Mouse (Mus musculus) monocyte, adult 5-6 weeks (primary cell): ENCODE measurements around the gene Nup85. TPM values are rescaled to one million over a fixed set of nuclear protein-coding genes. Genes with fewer than 3 reads are reported as not detected.

Source experiments
- ATAC-seq: fragments of 153-309, 156-312 bp; replicated peaks from 2 replicates; pipeline ENCODE4 v1.8.0; 2017; ENCODE audit warnings: mild to moderate bottlenecking; ENCODE audit not compliant: low TSS enrichment, insufficient number of reproducible peaks, severe bottlenecking, poor library complexity, low FRiP score
- total RNA-seq: library from RNA; stranded (forward); fragments of 200-1000, 200-491, 200-594 nt; gene quantifications from 3 replicates; pipeline ENCODE4 v1.2.3, GENCODE M21; 2017

The Nup85 gene
- total RNA-seq, 1 experiment from 2014 or later, result 44.3 TPM

DNA sequence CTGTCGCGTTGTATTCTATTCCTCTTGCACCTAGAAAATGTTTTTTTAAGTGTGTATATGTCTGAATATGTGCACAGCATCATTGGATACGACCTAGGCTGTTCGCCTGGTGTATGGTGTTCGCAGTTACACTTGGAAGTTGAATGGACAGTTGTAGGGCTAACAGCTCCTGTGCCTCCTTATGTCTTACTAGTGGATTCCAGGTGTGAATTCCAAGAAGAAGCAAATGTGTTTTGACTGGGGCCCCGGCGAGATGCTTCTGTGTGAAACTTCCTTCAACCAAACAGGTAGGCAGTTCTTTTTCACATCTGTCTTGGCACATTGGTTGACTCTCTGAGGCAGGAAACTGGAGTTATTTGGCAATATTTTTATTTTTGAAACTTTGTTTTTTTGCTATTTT, 727 bp downstream of the Nup85 start:
- ATAC-seq, result no peak

DNA sequence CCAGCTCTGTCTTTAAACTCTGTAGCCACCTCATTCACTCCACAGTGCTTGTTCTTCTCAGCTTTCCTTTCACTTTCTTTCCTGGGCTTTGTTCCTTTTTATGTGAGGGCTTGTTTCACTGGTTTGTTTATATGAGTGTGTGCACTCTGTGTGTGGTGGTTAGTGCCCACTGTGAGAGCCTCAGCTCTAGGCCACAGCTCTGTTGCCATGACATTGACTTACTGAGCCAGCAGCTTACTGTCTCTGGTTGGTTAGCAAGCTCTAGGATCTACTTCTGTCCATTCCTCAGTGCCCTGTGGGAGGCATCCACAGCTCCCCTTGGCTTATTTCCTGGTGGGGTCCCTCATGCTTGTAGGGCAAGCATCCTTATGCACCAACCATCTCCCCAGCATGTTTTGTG, 14.8 kb downstream of the Nup85 start:
- peak; percentile 35; the same call in 1 of the 2 replicates for ATAC-seq

DNA sequence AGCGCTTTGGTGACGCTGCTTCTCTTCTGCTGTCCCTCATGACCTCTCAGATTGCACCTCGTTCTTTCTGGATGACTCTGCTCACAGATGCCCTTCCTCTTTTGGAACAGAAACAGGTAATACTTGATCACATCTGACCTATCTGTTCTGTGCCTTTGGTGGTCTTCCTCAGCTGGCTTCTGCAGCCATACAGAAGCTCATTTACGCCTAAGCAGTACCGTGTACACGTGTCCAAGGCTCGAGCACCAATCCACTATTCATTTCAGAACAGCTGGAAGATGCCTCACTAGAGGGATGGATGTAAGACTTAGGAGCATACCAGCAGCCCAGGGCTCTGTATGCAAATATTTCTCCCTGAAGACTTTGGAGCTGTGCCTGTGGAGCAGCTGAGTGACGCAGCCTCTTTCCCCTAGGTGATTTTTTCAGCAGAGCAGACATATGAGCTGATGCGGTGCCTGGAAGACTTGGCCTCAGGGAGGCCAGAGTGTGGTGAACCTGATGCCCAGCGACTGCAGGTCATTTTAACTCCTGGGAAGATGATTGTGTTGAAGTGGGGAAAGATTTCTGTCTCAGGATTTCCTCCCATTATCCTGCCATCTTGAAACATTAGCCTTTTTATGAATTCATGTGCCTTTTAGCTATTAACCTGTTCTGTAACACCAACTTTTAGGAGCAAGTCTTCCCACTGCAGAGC, 18.8 kb downstream of the Nup85 start:
- no peak for ATAC-seq

DNA sequence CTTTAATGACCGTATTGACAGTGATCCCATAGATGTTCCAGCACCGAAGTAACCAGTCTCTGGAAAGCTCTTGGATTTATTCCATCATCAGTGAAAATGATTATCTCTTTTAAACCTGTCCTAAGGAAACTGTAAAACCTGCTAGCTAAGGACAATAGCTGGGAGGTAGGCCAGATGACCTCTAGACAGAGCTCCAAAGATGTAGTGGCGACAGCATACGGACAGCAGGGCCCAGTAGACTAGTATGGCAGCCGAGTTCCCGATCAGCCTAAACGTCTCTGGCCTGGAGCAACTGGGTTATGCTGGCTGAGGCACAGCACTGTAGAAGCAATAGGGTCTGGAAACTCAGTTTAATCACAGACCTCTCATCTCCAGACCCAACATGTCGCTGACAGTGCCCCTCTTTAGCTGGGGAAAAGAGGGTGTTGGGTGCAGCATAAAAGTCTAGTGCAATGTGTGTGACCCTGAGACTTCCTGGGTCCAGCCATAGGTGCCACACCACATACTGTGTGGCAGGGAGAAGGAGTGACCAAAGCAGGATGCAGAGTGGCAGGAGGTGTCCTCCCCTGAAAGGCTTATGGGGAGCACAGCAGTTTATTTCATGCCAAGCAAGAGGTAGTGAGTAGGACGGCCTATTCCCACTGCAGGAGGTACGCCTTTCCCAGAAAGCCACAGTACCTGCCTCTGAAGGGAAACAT, 20.3 kb downstream of the Nup85 start:
- ATAC-seq, result no peak

DNA sequence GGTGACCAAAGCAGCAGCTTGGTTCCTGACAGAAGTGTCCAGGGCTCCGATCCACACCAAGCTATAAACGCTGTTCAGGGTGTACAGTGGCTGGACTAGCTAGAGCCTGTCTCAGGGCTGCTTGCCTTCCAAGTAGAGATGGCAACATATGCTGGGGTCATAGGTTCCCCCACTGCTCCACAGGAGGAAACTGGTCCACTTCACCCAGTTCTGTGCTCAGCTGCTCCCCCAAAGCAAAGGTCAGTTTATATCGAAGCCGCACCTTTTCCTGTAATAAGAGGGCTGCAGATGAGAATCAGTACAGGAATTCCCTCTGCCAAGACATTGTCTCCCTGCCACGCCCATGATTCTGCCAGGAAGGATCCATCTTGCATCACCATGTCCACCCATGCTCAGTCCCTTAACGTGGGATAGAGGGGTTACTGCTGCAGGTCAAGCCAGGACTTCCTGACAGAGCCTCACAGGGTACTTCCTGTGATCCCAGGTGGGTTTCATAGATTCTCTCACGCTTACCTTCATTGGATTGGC, 21.4 kb downstream of the Nup85 start:
- ATAC-seq, result no peak

DNA sequence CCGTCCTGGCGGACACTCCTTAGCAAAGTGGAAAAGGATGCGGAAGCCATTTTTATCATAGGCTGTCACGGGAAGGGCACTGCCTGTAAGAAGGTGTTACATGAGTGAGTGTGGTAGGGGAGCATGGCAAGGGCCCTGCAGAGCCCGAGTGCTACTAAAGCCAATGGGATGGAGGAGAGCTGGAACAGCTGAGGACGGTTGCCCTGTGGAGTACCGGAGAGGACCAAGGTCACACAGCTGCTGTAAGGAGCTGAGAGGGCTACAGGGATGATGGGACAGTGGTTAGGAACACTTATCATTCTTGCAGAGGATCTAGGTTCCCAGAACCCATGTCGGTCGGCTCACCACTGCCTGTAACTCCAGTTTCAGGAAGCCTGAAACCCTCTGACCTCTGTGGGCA, 22.2 kb downstream of the Nup85 start:
- ATAC-seq, result no peak

DNA sequence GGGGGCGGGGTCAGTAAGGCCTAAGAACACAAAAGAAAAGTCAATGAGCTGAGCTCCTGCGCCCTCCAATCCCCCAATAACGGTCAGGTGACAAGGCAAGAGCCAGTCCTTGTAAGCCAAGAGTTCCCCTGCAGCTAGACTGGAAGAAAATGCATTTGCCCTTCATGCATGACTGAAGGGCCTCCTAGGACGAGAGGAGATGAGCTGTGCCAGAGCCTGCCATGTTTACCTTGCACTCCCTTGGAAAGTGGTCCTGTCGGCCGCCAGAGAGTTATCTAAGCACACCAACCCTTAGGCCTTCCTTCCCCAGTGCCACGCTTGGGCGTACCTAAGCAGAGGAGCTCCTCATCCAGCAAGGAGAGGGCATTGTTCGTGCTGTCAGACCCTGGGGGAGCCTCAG, 23.8 kb downstream of the Nup85 start:
- ATAC-seq, result no peak

DNA sequence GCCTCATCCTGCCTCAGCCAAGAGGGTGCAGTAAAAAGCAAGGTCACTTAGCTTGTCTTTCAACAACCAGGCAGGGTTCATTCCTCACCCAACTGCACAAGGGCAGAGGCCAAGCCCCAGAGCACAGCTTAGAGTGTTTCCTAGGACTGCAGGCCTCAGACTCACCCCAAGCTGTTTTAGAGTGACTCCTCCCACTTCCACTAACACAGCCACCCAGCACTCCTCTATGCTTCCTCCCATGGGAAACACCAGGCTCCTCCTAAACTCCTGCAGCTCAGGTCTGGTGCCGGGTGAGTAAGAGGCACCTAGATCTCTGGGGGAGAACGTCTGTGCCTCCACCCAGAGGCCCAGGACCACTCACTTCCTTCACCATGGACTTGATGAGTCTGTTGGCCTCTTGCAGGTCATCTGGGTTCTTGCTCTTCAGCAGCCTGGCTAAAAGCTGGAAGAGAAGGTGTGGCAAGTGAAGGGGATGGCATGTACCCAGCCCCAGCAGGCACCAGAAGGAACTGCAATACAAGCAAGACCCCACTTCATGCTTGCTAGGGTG, 26.4 kb downstream of the Nup85 start:
- no peak for ATAC-seq

DNA sequence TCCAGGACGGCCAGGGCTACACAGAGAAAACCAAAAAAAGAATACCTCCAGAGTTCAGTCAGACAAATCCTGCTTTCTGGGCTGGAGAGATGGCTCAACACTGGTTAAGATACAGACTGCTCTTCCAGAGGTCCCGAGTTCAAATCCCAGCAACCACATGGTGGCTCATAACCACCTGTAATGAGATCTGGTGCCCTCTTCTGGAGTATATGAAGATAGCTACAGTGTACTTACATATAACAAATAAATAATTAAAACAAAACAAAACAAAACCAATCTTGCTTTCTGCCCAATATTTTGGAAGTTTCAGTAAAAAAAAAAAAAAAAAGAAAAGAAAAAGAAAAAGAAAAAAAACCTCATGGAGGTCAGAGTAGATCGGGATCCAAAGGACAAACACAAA, 31.0 kb downstream of the Nup85 start:
- no peak for ATAC-seq

DNA sequence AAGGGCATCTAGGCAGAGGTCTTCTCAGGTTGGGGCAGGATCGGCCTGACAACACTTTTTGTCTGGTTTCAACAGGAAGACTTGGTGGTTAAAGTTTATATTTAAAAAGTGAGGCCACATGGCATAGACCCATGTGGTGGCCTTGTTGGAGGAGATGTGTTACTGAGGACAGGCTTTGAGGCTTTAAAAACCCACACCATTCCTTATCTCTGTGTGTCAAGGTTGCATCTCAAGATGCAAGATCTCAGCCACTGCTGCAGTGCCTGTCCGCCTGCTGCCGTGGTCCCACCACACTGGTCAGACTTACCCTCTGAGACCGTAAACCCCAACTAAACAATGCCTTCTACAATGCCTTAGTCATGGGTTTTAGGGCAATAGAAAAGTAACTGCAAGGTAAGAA, 34.1 kb downstream of the Nup85 start:
- ATAC-seq, result no peak

DNA sequence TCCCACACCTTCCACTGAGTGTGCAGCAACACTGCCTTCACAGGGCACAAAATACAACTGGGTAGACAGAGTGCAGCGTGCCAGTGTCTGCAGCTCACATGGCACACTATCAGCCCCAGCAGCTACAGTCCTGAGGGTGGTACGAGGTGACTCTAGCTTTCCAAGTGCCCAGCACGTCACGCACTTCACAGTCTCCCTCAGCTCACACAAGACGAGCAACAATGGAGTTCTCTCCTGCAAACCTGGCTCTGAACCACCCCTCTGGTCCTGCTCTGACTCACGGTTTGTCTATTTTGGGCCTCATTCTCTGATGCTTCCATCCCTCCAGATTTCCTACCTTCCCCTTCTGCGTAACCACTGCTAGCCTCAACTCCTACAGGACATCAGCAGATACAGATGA, 35.5 kb downstream of the Nup85 start:
- ATAC-seq, result no peak

DNA sequence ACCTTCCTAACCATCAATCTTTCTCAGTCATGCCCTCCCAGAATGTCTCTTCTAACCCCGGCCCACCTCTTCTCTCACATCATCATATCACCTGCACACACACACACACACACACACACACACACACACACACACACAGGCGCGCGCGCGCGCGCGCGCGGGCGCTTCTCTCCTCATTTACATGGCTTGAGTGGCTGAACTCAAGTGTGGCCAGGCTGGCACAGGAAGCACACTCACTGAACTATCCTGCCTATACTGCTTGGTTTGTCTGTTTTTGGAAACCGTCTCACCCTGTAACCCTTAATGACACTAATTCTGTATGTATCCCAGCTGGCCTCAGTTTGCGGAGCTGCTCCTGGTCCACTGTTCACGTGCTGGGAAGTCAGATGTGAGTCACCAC, 36.5 kb downstream of the Nup85 start:
- no peak for ATAC-seq

DNA sequence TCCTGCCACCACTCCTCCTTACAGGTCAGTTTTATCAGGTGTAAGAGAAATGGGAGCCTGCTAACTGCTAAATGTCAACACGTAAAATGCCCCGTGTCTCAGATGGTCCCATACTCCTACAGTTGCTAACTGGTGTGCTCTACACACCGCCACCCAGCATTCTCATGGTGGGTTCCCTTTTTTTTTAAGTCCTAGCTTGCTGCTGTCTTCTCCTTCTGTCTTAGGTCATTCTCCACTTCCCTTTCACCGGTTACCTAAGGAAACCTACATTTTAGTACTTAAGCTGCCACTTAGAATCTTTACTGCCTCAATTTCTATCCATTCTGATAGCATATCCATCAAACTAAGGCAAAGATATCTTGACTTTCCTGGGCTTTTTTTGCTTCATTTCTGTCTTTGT, 36.9 kb downstream of the Nup85 start:
- ATAC-seq, result no peak

DNA sequence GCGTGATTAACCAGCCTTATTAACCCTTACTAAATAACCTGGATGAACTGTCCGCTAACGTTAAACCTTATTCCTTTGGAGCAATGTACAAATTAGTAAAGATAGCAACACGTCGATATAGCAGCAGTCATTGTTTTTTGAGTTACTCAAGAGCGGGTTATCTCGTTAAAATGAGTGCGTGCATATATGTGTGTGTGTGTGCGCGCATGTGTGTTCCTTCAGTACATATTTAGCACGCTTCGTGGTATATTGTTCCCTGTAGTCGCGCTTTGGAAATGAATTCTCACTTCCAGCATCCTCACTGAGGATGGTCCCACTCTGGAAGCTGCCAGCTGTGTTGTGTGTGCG, 38.9 kb downstream of the Nup85 start:
- ATAC-seq, result no peak

DNA sequence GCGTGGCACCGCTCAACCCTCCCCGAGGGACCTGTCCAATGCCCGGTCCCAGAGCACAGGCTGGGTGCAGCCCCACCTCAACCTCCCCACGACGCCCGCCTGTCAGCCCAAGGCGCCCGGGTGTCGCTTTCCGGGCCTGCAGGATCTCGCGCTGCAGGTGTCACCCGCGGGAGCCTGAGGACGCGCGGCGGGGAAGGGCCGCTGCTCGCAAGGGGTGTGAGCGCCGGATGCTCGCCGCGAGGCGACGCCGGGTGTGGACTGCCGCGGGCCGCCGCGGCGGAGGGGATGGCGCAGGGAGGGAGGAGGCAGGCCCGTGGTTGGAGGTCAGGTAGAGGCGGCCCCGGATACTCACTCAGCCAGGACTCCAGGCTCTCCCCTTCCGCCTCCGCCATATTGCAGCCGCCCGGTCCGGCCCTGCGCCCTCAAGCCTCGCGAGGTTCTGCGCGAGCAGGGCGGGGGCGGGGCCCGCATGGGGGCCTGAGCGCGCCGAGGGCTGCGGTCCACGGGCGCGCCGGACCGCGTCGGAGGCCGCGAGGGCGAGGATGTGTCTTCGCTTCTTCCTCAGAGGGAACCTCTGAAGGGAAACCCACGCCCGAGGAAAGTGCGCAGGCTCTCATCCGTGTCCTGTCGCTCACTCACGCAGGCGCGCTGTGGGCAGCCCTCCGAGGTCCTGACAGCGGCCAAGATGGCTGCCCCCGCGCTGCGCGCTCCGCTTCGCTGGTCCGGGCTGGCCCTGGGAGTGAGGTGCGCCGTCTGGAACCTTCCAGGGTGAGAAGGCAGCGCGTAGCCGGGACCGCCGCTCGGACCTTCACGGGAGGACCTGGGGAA, 39.5 kb downstream of the Nup85 start, which contains the start of the genes Mrps7 and Gga3:
Gene Mrps7, plus strand, starts transcription at position 450 of the 828 bp plus-strand sequence.
Gene Gga3, minus strand, starts transcription at position 576 of the 828 bp plus-strand sequence.
- ATAC-seq, result peak; percentile 86

DNA sequence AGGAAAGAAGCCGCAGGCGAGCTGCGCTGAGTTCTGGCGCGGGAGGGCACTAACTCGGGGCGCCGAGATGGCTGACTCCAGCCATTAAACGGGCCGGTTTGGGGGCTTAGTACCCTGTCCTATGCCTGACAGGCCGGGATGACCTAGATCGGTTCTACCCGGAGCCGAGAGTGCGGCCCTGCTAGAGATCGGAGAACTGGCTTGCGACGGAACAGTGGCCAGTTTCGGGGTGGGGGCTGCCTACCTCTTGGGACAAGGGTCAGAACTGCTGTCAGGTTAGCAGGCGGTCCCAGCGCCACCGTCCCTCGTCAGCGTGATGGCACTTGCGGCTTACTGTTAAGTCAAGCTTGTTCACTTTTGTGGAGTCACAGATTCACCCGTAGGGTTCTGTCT, 40.1 kb downstream of the Nup85 start:
- ATAC-seq, result 0 out of 2 replicates have a peak, but pooled peaks have one; percentile 6

DNA sequence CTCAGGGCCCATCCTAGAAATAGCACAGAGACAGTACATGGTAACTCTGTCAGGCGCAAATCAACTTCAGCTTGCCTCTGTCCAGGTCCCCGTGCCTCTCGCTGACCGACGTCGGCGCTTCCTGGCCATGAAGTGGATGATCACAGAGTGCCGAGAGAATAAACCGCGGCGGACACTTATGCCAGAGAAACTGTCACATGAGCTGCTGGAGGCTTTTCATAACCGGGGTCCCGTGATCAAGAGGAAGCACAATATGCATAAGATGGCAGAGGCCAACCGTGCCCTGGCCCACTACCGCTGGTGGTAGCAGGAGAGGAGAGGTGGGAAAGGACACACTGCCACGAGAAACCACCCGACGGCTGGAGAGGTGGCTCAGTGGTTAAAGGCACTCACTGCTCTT, 42.5 kb downstream of the Nup85 start:
- ATAC-seq, result no peak

DNA sequence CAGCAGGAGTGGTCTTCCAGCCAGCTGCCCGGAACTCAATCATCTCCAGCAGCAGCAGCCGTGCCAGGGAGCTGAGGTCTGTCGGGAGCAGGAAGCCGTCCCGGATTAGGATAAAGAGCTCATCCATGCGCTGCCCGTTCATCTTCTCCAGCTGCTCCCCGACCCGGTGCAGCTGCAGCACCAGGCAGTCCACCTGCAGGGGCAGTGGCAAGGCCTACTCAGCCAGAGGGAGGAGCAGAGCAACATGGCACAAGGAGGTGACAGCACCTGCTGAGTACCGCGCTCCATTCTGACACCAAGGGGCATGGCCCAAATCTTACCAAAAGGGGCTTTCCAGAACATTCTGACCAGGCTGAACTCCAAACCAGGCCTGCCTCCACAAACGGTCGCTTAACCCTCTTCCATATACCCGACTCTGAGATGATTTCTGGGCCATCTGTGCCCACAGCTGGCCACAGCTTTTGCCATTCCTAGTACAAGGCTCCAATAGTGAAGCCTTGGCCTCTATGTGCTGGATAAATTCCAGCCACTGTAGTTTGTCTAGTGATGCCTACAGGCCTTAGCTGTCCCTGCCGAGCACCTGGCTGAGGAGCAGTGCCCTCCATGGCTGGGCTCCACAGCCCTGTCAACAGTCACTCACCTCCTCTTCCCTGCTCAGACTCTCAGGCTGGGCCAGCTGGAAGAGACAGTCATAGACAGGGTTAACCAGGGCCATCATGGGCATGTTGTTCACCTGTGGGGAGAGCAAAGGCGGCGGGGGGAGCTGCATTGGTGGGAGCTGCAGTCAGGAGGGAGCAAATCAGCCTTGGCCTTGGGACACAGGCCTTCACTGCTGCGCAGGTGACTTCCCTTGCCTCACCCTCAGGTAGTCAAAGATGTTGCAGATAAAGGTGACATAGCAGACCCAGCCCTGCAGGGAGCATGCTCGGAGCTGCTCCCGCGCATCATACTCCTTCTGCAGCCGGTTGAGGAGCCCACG, 44.5 kb downstream of the Nup85 start:
- ATAC-seq, result no peak
